Mouse (Mus musculus): Measurements from ENCODE around the gene Elovl5. TPM values are rescaled to one million over a fixed set of nuclear protein-coding genes. Genes with fewer than 3 reads are reported as not detected.
A peak's percentile ranks its signal among the peaks of the same experiment; 100 is the strongest.

The Elovl5 gene
- total RNA-seq (2021) = 285 and 347 TPM in 2 replicates
- long read RNA-seq, experiment 1, transcript Elovl5-201 (8 exons, 2,782 nt) = major isoform, 202 of 288 reads
- long read RNA-seq, experiment 1, partial matches to known transcripts = 80 of 288 reads
- long read RNA-seq, experiment 1, other reads (novel, unspliced or antisense) = 6 of 288 reads
- long read RNA-seq, experiment 2, transcript Elovl5-201 (8 exons, 2,782 nt) = major isoform, 121 of 190 reads
- long read RNA-seq, experiment 2, partial matches to known transcripts = 44 of 190 reads
- long read RNA-seq, experiment 2, other reads (novel, unspliced or antisense) = 25 of 190 reads

DNA sequence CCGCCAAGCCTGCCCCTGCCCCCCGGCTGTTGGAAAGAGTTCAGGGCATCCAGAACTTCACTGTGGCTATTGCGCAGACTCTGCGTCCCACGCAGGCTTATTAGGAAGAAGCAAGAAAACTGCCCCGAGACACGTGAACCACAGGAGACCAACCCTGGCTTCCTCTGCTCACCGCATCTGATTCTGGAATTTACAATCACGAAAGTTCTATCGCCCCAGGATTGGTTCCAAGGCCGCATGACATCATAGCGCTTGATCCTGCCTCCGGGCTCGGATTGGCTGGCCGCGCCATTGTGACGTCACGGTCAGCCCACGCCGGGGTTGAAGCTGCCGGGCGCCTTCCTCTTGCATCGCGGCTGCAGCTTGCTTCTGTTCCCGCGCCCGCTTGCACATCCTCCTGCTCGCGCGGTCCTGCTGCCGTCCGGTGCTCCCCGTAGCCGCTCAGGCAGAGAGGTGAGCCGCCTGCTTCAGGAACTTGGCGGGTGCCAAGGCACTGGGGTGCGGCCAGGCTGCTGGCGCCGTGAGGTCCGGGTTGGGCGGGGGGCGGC lies at the start of gene Elovl5:
TSS of gene Elovl5 (plus strand) at position 291 of the 548 bp plus-strand sequence.
- peak; percentile 99 for DNase-seq

DNA sequence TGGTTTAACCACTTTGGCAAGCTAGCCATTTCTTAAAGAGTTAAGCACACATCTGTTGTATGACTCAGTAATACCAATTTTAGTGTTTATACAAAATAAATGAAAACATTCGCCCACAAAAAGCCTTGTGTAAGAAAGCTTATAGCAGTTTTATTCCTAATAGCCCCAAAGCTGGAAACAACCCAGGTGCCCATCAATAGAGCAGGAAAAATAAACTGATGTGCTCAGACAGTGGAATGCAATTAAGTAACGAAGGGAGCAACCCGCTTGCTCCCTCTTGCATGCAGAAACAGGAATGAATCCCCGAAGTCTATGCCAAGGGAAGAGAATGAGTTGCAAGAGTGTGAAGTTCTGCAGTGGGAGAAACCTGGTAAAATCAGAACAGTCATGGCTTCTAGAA lies 25.7 kb upstream of the Elovl5 start:
- DNase-seq = no peak

DNA sequence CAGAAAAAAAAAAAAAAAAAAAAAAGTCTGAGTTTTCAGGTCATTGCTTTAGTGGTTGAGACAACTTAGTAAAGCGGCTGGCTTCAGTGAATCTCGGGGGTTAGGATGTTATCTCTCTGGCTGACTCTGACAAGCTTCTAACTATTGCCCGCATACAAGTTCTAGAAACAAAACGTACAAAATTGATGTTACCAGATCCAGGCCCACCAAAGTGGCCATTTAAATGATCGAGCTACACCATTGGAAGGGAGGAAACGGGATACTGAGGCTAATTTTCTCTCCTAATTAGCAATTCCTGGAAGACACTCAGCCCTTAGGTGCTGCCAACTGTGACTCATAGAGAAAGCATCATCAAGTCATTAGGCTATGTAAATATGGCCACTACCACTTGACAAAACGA lies 18.6 kb upstream of the Elovl5 start:
- no peak for DNase-seq

DNA sequence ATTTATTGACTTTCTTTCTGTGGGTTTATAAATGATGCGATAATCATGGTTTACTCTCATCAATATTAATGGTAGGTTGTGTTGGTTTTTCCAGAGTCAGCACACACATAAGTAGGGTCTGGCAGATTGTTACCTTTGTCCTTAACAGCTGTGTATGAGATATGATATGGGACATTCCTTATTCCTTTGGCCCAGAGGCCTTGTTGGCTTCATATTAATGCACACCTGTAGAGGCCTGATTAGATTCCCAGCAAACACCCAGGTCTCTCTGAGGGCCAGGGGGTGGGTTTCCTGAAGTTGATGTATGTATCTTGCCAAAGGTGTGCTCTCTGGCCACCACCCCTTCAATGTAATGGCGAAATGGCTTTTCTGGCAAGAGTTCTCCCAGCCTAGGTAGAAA lies 13.0 kb upstream of the Elovl5 start:
- no peak for DNase-seq

DNA sequence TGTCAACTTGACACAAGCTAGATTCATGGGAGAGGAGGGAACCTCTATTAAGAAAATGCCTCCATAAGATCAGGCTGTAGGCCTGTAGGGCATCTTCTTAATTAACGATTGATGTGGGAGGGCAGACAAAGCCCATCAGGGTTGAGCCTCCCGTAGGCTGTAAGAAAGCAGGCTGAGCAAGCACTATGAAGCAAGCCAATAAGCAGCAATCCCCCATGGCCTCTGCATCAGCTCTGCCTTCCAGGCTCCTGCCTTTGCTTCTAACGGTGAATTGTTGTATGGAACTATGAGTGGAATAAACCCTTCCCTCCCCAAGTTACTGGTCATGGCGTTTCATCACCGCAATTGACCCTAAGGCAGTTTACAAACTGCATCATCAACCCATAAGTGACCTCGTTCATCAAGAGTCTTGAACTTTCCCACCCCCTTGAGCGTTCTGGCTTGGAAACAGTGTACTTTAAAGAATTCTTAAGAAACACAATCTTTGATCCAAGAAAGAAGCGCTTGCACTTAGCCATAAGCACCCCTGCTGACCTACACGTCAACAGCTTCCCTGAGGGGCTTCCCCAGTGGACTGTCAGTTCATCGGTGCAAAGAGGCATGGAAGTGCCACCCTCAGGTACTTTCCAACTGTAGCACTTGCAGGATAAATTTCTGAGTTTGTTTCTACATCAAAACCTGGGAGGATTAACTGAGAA lies 7.4 kb upstream of the Elovl5 start:
- DNase-seq = no peak

DNA sequence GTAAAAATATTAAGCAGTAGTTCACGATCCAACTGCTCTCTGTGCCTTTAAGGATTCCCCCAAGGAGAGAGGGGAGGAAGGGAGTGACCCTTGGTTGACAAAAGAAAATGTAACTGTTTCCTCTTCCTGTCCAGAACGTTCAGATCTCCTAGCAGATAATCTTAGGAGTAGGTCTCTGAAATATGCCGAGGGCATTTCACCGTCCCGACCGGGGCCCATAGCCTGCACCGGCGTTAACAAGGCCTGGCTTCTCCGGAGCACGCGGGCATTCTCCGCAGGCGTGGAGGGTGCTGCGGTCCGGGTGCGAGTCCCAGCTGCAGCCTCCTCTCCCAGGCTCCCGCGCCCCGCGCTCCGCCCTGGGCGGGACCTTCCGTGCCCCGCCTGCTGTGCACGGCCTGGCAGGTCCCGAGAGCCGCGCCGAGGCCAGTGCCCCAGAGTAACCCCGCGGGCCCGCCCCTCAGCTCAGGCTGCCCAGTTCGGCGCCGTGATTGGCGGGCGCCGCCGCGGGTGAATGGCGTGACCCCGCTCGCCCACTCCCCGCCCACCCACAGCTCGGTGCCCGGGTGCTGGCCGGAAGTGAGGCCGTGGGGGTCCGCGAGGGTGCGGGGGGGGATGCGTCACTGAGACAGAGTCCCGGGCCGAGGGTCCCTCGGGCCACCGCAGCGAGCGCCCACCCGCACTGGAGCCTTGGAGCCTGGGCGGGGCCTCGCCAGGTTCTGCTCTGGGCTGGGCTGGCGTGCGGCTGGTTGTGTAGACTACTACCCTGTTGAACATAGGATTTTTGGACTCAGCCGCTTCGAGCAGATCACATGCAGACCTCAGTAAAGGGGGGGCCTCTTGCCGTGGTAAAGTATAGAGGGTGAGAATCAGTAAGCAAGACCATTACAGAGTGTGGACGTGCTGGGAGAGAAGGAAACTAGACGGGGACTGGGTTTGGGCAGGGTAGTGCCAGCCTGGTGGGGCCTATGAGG lies 6.6 kb upstream of the Elovl5 start:
- DNase-seq = peak; percentile 98

DNA sequence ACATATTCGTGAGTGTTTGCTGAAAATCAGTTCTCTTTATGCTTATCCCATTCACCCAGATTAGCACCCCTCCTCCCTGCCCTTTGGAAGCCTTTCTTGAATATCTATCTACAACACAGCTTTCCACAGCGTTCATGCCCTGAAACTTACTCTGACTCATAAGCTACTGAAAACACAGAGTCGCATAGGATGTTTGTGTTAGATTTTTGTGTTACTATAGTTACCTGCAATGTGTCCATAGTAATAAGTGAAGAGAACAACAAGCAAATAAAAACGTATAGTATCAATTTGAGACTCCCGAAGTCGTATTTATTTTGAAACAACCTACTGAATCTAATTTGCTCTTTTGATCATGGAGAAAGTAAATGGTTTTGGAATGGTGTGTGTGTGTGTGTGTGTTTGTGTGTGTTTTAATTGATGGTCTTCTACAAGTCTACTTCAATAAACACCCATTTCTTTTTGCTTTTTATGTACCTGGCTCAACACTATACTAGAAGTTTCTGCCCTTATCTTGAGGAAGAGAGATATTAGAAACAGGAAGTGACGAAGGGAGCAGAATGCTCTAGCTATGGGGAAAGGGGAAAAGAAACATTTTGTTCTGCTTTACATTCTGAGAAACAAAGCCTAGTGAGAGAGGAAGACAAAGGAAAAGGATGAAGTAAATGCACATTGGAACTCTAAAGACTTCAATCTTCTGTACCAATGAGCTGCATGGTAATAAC lies 5.5 kb upstream of the Elovl5 start:
- peak; percentile 42 for DNase-seq

DNA sequence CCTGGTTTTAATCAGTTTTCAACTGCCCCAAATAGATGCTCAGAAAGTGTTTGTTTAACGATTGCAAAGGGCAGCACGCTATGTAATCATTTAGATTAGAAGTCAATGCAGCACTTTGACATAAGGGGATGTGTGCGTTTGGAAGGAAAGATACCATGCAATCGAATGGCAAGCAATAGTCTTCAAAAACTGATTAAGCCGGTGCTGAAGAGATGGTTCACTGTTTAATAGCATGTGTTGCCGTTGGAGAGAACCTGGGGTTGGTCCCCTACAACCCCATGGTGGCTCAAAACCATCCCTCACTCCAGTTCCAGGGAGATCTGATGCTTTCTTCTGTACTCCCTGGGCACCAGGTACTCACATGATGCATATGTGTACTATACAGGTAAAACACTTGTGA lies 4.9 kb upstream of the Elovl5 start:
- DNase-seq = no peak

DNA sequence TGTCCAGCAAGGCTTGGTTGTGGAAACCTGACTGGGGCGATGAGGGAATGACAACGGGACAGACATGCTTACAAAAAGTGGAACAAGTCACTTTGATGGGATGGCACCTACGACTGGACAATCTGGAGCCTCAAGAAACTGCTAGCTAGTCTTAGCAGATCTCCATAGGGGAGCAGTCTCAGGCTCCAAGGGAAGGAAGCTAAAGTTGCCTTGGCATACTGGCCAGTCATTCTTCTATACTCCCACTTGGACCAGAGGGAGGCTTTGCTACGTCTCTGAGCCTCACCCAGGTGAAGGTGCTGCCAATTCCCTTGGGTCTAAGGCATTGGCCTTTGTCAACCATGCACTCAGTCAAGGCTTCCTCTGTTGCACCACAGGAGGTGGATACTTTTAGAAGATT lies 2.5 kb upstream of the Elovl5 start:
- no peak for DNase-seq

DNA sequence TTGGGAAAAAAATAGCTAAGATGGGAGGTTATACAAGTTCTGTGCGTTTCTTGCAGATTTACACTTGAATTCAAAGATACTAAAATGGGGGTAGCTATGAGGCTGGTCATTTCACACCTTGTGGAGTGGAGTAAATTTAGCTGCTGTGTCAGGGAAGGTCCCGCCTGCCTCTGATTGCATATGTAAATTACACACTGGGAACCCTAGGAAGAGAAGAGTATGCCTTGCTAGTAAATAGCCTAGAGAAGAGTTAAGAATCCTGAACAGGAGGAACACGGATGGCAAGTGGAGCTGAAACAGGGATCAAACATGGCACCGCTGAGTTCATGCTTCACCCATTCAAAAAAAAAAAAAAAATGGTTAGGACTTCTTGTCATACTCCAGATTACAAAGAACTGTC lies 1.4 kb upstream of the Elovl5 start:
- no peak for DNase-seq

DNA sequence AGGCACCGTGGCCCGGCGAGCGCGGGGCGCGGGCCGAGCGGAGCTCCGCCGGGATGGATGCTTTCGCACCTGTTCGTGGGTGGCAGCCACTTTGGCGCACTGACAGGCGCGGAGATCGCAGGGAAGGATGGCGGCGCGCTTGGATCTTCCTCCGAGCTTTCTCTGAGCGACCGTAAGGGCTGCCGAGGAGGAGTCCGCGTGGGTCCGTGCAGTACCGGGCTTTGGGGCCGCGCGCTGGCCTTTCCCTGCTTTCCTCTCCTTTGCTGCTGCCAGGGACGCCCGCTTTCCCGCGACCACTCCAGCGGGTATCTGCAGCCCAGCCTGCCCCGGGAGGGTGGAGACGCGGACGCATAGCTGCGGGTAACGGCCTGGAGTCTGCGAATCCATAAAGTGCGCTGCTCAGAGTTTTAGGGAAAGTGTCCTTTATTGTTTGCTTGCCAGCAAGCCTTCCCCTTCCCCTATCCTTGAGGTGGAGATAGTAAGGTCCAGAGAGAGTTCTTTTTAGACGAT lies 513 bp downstream of the Elovl5 start:
- peak; percentile 60 for DNase-seq

DNA sequence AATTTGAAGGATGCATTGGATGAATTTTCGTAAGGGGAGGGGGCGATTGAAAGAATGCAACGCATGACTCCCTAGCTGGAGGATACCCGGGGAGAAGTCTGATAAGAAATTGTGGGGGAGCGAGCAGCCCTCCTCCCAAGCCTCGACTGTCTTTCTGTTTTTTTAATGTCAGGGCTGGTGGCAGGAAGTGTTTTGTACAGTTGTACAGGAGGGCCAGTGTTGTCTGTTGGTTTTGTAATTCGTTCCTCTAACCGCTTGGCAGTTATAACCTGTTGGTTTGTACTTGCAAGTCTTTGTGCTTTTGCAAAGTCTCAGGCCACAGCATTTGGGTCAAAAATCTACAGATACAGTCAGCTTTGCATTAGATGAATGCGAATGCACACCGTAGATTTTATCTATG lies 1.0 kb downstream of the Elovl5 start:
- DNase-seq = no peak

DNA sequence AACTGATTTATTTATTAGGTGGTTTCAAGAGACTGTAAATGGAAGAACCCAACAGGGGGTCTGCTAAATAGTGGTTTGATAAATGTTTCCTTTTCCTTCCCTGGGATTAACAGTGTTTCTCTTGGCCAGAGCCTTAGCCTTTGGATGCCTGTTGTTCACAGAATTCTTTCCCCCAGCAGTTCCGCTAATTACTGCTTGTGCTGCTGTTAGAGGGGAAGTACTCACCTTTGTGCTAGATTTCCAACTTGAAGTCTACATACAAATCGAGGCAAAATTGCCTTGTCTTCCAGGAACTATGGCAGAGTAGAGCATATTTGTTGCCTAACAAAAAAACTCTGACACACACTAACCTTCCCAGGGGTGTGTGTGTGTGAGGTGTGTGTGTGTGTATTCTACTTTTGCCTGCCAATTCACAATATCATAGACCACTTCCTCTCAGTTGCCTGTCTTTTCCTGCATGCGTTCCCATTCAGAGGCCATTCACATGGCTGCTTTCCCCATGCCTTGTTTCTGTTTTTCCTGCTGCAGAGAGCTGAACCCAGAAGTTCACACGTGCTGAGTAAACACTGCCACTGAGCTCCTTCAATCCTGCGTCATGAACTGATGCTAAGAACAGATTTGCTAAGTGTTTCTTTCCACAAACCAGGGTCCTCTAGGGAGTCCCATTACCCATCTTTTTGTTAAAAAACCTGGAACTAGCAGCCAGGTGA lies 2.0 kb downstream of the Elovl5 start:
- no peak for DNase-seq

DNA sequence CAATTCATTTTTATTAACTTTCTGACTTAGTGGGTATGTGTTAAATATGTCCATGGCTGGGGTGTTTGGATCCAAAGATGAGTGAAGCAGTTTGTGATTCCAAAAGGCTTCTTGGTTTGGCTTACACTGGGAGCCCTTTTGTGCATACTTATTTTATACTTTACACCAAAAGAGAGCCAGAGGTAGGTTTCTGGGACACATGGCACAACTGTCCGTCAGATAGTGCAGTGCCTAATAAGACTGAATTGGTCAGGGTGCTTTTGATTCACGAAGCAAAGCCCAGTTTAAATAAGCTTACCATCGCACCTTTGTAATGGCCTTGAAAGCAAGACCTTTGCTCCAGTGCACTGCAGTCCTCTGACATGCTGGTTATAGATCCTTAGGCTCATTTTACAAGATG lies 3.3 kb downstream of the Elovl5 start:
- DNase-seq = no peak

DNA sequence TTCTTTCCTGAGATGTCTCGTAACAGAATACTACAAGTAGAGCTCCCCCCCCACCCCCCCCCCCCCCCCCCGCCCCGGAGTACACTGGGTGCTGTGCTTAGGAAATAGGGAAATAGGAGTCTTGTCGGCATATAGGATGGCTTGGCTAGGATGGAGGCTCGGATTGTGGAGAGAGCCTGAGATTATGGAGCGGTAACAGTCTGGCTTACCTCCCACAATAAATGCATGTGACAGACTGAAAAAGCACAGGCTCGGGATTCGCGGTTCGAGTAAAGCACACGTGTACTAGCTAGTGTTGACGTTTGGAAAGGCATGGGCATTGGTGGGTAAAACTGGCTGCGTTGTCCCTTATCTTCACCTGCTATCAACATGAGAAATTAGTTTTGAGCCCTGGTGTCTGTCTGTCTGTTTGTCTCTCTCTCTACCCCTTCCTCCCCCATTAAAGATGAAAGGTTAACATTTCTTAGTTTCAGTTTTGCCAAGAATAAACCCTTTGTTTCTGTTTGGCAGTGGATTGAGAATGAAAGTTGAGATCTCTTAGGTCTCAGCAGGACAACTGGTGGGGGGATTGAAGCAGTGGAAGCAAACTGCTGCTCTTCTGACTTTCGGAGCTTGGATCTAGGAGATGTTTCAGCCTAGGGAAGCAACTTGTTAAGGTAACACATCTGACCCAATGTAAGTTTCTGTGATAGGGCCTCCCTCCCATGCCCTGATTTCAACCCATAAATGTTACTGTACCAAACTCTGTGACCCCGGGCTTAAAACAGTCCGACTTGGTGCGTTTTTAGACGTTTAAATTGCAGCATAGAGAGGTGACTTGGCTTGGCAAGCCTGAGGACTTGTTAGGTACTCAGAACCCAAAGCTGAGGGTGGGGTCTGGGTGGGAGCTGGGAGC lies 4.4 kb downstream of the Elovl5 start:
- no peak for DNase-seq

DNA sequence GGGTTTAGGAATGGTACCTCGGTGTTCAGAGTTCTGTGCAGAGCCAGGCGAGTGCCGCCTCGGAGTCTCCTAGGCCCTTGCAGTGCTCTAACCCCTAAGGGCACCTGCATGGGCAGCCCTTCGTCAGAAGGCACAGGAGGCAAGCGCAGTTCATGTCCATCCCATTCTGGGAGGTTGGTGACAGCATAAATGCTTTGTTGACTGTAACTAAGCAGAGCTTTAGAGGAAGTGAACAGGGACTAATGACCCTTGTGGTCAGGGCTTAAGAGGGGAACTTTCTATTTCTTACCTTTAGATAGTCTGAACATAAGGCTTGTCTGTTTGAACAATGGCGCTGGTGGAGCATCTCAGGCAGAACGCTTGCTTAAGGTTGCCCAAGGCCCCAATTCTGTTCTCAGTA lies 6.6 kb downstream of the Elovl5 start:
- no peak for DNase-seq

DNA sequence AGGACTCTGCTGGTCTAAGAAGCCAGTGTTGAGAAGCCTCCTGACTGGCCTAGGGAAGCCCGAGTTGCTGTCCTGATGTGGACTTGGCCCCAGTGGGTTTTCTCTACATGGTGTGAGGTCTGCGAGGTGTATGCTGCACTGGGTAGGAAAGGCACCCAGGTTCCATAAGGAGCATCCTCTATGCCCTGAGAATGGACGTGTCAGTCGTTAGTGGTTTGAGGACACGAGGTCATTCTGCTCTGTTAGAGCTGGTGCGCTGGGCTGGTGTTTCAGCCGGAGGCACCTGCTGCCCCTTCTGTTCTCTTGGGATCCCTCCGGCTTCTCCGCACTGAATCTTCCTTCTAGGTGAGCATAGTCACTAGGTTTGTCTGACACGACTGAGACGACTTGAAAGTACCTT lies 7.0 kb downstream of the Elovl5 start:
- DNase-seq = no peak

DNA sequence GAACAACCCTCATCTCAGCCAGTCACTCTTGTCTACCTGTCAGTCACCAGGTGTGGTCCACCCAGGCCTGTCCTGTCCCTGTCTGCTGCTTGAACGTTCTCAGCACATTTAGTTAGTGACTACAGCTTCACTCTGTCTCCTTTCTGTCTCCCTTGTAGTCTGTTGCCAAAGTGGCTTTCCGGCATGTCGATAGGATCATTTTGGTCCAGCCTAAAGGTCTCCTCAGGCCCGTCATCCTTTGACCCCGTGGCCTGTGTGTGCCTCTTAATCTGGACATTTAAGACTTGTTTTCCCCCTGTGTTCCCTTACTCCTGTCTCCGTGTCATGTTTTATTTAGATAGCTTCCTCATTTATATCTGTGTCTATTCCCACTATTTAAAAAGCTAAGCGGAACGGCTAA lies 9.0 kb downstream of the Elovl5 start:
- DNase-seq = no peak

DNA sequence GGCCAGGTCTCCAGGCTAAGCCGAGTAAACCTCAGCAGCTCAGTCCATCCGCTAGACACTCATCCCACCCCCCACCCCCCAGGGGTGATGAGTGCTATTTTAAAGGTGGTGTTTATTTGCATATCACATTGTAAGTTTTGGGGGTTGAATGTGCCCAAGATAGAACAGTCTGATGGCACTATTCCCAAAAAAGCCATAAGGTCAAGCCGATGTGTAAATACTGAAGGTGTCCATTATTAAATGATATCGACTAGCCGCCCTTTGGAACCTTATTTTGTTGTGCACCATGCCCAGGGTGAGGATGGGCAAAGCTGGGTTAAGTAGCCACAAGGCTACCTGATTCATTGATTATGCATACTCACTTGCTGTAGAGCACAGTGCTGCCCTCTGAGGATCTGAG lies 9.7 kb downstream of the Elovl5 start:
- DNase-seq = no peak

DNA sequence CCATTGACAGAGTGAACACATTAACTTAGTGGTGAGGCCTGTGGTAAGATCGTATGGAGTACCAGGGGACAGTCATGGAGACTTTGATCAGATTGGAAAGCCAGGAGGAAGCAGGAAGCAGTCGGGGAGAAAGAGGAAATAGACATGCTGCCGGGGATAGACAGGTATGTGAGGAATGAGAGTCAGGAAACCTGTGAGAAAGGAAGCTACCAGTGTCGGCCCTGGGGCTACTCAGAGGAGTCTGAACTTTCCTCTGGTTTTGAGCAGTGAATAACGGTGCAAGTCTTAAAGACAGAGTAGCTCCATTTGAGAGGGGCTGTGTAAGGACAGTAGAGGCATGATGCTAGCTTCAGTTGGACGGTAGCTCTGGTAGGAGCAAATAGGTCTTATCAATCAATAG lies 10.3 kb downstream of the Elovl5 start:
- DNase-seq = no peak

Data from adrenal gland, postnatal 14 days (tissue).